Mouse (Mus musculus) stomach, postnatal 0 days (tissue): ENCODE results near the gene Hoxa9. TPM values are rescaled to one million over a fixed set of nuclear protein-coding genes. Genes with fewer than 3 reads are reported as not detected.

Experiments
- ATAC-seq: fragments of 200-750 bp; cut with Nextera tagmentation; 2 replicates; pipeline ENCODE4 v1.8.0; 2017; ENCODE audit not compliant: low FRiP score, low TSS enrichment
- DNase-seq: peaks from one replicate; pipeline ENCODE4 v3.0.0-alpha.2; 2016; ENCODE audit warnings: low spot score
- H3K27ac ChIP-seq: fragments of 300-500 bp; sonication (generic); replicated peaks from 2 replicates; pipeline ENCODE4 v1.5.1; 2014; ENCODE audit warnings: mild to moderate bottlenecking, control low read depth
- H3K27me3 ChIP-seq: fragments of 300-500 bp; sonication (generic); 2 replicates; pipeline ENCODE4 v1.6.1; 2014; ENCODE audit warnings: low read length; ENCODE audit not compliant: control insufficient read depth, insufficient read depth
- H3K36me3 ChIP-seq: fragments of 300-500 bp; sonication (generic); 2 replicates; pipeline ENCODE4 v1.6.1; 2014; ENCODE audit warnings: low read length, mixed read lengths; ENCODE audit not compliant: control insufficient read depth, insufficient read depth
- H3K4me1 ChIP-seq: fragments of 300-500 bp; sonication (generic); replicated peaks from 2 replicates; pipeline ENCODE4 v1.6.1; 2014; ENCODE audit warnings: antibody characterized with exemption; ENCODE audit not compliant: control insufficient read depth, insufficient read depth
- H3K4me2 ChIP-seq: fragments of 300-500 bp; sonication (generic); replicated peaks from 2 replicates; pipeline ENCODE4 v1.6.1; 2014; ENCODE audit warnings: low read depth, mild to moderate bottlenecking, control low read depth, moderate library complexity
- H3K4me3 ChIP-seq: fragments of 300-500 bp; sonication (generic); 2 replicates; pipeline ENCODE4 v1.5.1; 2014; ENCODE audit warnings: low read depth, low read length, control low read depth
- H3K9ac ChIP-seq: fragments of 300-500 bp; sonication (generic); 2 replicates; pipeline ENCODE4 v1.6.1; 2014; ENCODE audit warnings: mild to moderate bottlenecking, low read length, control low read depth, mixed read lengths
- H3K9me3 ChIP-seq: fragments of 300-500 bp; sonication (generic); 2 replicates; pipeline ENCODE4 v1.6.1; 2016; ENCODE audit warnings: low read length; ENCODE audit not compliant: control insufficient read depth
- CTCF ChIP-seq: IDR thresholded peaks from 2 replicates; pipeline ENCODE4 v1.5.1; 2016; ENCODE audit warnings: antibody characterized with exemption, low read depth, mild to moderate bottlenecking, moderate library complexity
- EP300 ChIP-seq: optimal IDR thresholded peaks from 2 replicates; pipeline ENCODE3; 2016; ENCODE audit warnings: antibody characterized with exemption
- WGBS: fragments of 180-500 bp; shearing (Covaris S2); extraction: QIAGEN DNeasy Blood & Tissue Kit; methylation state at CpG from one replicate; pipeline ENCODE4 v1.1.7; 2014; 5-methylcytosine and 5-hydroxymethylcytosine counted together
- polyA plus RNA-seq: library from polyadenylated mRNA; unstranded; fragments of >200 nt; fragmentation: Nextera tagmentation; extraction: Ambion mirVana; gene quantifications from 2 replicates; pipeline ENCODE4 v1.2.1, GENCODE M21; 2015

The Hoxa9 gene
- polyA plus RNA-seq, 1 experiment from 2014 or later: 0.13 TPM

DNA sequence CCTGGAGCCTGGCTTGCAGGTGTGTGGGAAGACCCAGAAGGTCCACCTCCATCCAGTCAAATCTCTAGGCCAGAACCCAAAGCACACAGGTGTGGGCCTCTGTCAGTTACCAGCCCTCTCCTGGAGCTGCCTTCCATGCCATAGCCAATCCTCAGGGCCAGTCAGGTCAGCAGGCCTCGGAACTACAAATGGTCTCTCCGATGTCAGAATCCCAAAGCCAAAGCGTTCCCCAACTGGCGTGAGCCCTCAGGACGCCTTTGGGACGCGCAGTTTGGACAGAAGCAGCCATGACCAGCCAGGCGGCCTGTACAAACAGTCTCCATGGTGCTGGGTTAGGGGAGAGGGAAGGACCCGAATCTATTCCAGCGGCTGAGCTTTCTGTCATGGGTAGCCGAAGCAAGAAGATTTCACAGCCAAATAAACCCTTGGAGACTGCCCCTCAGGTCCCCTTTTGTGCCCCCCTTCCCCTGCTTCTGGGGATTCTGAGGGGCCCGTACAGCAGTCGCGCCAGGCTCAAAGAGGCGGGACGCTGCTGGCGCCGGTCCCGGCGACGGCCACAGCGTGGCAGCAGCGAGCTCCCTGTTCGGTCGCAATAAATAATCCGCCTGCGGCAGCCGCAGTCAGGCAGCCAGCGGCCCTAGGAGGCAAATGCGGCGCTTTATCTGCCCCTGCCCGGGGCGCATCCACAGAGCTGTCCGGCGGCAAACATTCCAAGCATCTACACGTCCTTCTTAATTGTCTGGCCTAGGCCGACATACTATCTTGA, 19.5 kb downstream of the Hoxa9 start:
- 4% methylated on average over 37 of the region's 37 CpGs for WGBS
- peak overlapping the region; percentile 69 for H3K9ac ChIP-seq
- peak overlapping the region; percentile 47 for H3K4me2 ChIP-seq
- H3K4me3 ChIP-seq: peak overlapping the region; percentile 55
- DNase-seq: peak; percentile 78
- H3K36me3 ChIP-seq: no peaks in the 10 kb centered on the region
- peak; percentile 58 for ATAC-seq
- TF ChIP-seq EP300 (no peak), CTCF (peak; percentile 84)
- no peaks in the 10 kb centered on the region for H3K4me1 ChIP-seq
- H3K27ac ChIP-seq: peak overlapping the region; percentile 89; the same call in 1 of the 2 replicates
- no peaks in the 10 kb centered on the region for H3K9me3 ChIP-seq
- peaks cover 23% of the 10 kb centered on the region; the same call in 1 of the 2 replicates for H3K27me3 ChIP-seq

DNA sequence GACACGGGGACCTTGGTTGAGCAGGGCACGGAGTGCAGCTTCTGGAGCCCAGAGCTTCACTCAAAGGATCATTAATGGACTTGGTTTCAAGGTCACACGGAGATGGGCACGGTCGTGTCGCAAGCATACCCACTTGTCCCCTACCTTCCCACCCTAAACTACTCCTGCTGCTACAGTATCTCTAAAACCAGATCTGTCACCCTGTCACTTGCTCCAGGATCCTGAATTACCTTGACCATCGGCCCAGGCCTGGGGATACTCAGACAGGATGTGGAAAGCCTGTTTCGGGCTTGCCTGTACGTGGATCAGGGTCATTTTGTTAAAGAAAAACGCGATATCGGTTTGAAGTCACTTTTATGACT, 21.2 kb downstream of the Hoxa9 start:
- Histone ChIP-seq H3K9me3 (no peaks in the 10 kb centered on the region), H3K27me3 (peaks cover 12% of the 10 kb centered on the region; the same call in 1 of the 2 replicates), H3K27ac (peak overlapping the region; percentile 40), H3K9ac (peak overlapping the region; percentile 53), H3K4me2 (peak overlapping the region; percentile 76), H3K4me3 (peak overlapping the region; percentile 42), H3K36me3 (no peaks in the 10 kb centered on the region), H3K4me1 (no peaks in the 10 kb centered on the region)
- ATAC-seq (no peak), DNase-seq (no peak)
- 35% methylated on average over 12 of the region's 12 CpGs for WGBS
- no peak for TF ChIP-seq EP300
- TF ChIP-seq CTCF: no peak

GRCm38 (mm10) chr6:52208868-52209684, 21.8 kb downstream of the Hoxa9 start:
- Histone ChIP-seq H3K27ac (peak overlapping the region; percentile 78), H3K9me3 (no peaks in the 10 kb centered on the region), H3K4me2 (peak overlapping the region; percentile 76), H3K9ac (peak overlapping the region; percentile 53), H3K27me3 (peaks cover 8% of the 10 kb centered on the region; the same call in 1 of the 2 replicates), H3K36me3 (no peaks in the 10 kb centered on the region), H3K4me3 (peak overlapping the region; percentile 42), H3K4me1 (no peaks in the 10 kb centered on the region)
- TF ChIP-seq CTCF (no peak), EP300 (no peak)
- ATAC-seq (no peak), DNase-seq (no peak)
- 17% methylated on average over 18 of the region's 18 CpGs for WGBS

GRCm38 (mm10) chr6:52208072-52208867, 22.6 kb downstream of the Hoxa9 start, which contains the start of gene Hoxa6:
TSS of gene Hoxa6 (minus strand) at chr6:52208722.
- Histone ChIP-seq H3K36me3 (no peaks in the 10 kb centered on the region), H3K4me2 (peak within 1 kb of the TSS; percentile 76), H3K27ac (peak within 1 kb of the TSS; percentile 78), H3K27me3 (peaks cover 8% of the 10 kb centered on the region; the same call in 1 of the 2 replicates), H3K9me3 (no peaks in the 10 kb centered on the region), H3K4me1 (no peaks in the 10 kb centered on the region), H3K4me3 (peak within 1 kb of the TSS; percentile 42), H3K9ac (peak within 1 kb of the TSS; percentile 53)
- TF ChIP-seq CTCF: no peak
- no peak for TF ChIP-seq EP300
- DNase-seq (no peak), ATAC-seq (no peak)
- 5% methylated on average over 47 of the region's 47 CpGs for WGBS

- Histone ChIP-seq H3K27ac (peak overlapping the region; percentile 49), H3K36me3 (no peaks in the 10 kb centered on the region), H3K4me2 (peak overlapping the region; percentile 76), H3K9ac (no peak overlapping the region), H3K27me3 (peaks cover 7% of the 10 kb centered on the region; the same call in 1 of the 2 replicates), H3K4me3 (peak overlapping the region; percentile 1; the same call in 1 of the 2 replicates), H3K9me3 (no peaks in the 10 kb centered on the region), H3K4me1 (no peaks in the 10 kb centered on the region)
- no peak for ATAC-seq
- TF ChIP-seq CTCF (no peak), EP300 (no peak)
- no peak for DNase-seq
Observed at GRCm38 (mm10) chr6:52207684-52207976, 23.3 kb downstream of the Hoxa9 start.
